Mouse (Mus musculus): ENCODE data around the gene Sept14. TPM values are rescaled to one million over a fixed set of nuclear protein-coding genes. Genes with fewer than 3 reads are reported as not detected.

Sept14 gene
- polyA plus RNA-seq, 1 experiment from 2014 or later = 0.17 TPM

- no peak for TF ChIP-seq CTCF (IDR thresholded peaks at IDR 0.05; ENCODE audit: low read depth)
- under 1% methylated on average over 23 of the region's 23 CpGs for WGBS
- H3K4me1 ChIP-seq (replicated peaks; ENCODE audit: insufficient read depth, low read length) = 0 out of 2 replicates have a peak, but pooled peaks cover 5% of the 10 kb centered on the region
- H3K36me3 ChIP-seq (ENCODE audit: insufficient read depth, low read length) = no peaks in the 10 kb centered on the region
- H3K9me3 ChIP-seq (replicated peaks; ENCODE audit: low read length) = no peaks in the 10 kb centered on the region
- DNase-seq (ENCODE audit: low spot score) (peak; percentile 79), ATAC-seq (replicated peaks; ENCODE audit: low FRiP score, low read depth) (peak; percentile 90)
- peak within 1 kb of the TSS; percentile 79 for H3K4me2 ChIP-seq (ENCODE audit: low read length)
- peak within 1 kb of the TSS; percentile 92 for H3K9ac ChIP-seq (ENCODE audit: low read depth, low read length)
- peak within 1 kb of the TSS; percentile 76 for H3K27ac ChIP-seq
- H3K27me3 ChIP-seq (ENCODE audit: insufficient read depth, low read length) = no peaks in the 10 kb centered on the region
- H3K4me3 ChIP-seq (replicated peaks; ENCODE audit: low read depth, low read length) = peak within 1 kb of the TSS; percentile 88
Measured at GRCm38 (mm10) chr5:129670036-129670458, 38.3 kb downstream of the Sept14 start, which contains the start of gene Zfp11. TSS of gene Zfp11 (minus strand) at chr5:129670099.

- Histone ChIP-seq H3K4me2 (ENCODE audit: low read length) (peak overlapping the region; percentile 79), H3K4me1 (replicated peaks; ENCODE audit: insufficient read depth, low read length) (0 out of 2 replicates have a peak, but pooled peaks cover 5% of the 10 kb centered on the region), H3K4me3 (replicated peaks; ENCODE audit: low read depth, low read length) (peak overlapping the region; percentile 88), H3K36me3 (ENCODE audit: insufficient read depth, low read length) (no peaks in the 10 kb centered on the region), H3K27me3 (ENCODE audit: insufficient read depth, low read length) (no peaks in the 10 kb centered on the region), H3K9me3 (replicated peaks; ENCODE audit: low read length) (no peaks in the 10 kb centered on the region), H3K27ac (peak overlapping the region; percentile 76), H3K9ac (ENCODE audit: low read depth, low read length) (peak overlapping the region; percentile 92)
- peak; percentile 31 for DNase-seq (ENCODE audit: low spot score)
- no peak for TF ChIP-seq CTCF (IDR thresholded peaks at IDR 0.05; ENCODE audit: low read depth)
- peak; percentile 75 for ATAC-seq (replicated peaks; ENCODE audit: low FRiP score, low read depth)
- under 1% methylated on average over 31 of the region's 31 CpGs for WGBS
Measured at GRCm38 (mm10) chr5:129669453-129670035, 38.8 kb downstream of the Sept14 start.

- H3K4me2 ChIP-seq (ENCODE audit: low read length) = no peak overlapping the region
- no peaks in the 10 kb centered on the region for H3K9me3 ChIP-seq (replicated peaks; ENCODE audit: low read length)
- H3K27ac ChIP-seq = no peak overlapping the region
- H3K9ac ChIP-seq (ENCODE audit: low read depth, low read length) = no peak overlapping the region
- ATAC-seq (replicated peaks; ENCODE audit: low FRiP score, low read depth) (no peak), DNase-seq (ENCODE audit: low spot score) (no peak)
- no peaks in the 10 kb centered on the region for H3K27me3 ChIP-seq (ENCODE audit: insufficient read depth, low read length)
- H3K36me3 ChIP-seq (ENCODE audit: insufficient read depth, low read length) = no peaks in the 10 kb centered on the region
- 90% methylated on average over 4 of the region's 4 CpGs for WGBS
- no peak overlapping the region for H3K4me3 ChIP-seq (replicated peaks; ENCODE audit: low read depth, low read length)
- TF ChIP-seq CTCF (IDR thresholded peaks at IDR 0.05; ENCODE audit: low read depth) = no peak
- H3K4me1 ChIP-seq (replicated peaks; ENCODE audit: insufficient read depth, low read length) = 0 out of 2 replicates have a peak, but pooled peaks cover 5% of the 10 kb centered on the region
Measured at GRCm38 (mm10) chr5:129667851-129668250, 40.5 kb downstream of the Sept14 start.

DNA sequence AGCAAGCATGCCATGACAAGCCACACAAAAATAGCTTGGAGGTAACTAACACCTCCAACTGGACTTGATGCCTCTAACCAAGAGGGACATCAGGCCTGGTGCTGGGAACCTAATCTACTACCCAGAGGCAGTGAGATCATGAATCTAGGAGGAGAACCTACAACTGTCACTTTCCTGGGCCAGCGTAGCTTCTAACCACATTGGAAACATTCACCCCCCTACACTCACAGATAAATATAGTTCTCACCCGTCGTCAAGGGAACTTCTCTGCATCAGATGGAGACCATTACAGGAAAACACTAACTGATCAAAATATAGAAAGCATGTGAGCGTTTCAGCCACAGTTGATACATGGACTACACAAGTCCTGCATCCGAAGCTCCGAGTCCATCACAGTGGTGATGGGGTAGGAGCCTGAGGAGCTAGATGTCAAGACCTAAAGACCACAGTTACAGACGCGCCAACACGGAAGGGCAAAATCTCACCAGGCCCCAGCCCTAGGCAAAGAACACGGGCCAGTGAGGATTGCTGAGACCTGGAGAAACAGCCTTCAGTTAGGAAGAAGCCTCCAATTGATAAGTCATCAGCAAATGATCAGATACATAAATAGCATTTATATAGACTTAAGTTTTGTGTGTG lies 41.9 kb downstream of the Sept14 start:
- Histone ChIP-seq H3K9ac (ENCODE audit: low read depth, low read length) (no peak overlapping the region), H3K4me2 (ENCODE audit: low read length) (no peak overlapping the region), H3K9me3 (replicated peaks; ENCODE audit: low read length) (no peaks in the 10 kb centered on the region), H3K4me3 (replicated peaks; ENCODE audit: low read depth, low read length) (no peak overlapping the region), H3K27ac (no peak overlapping the region), H3K36me3 (ENCODE audit: insufficient read depth, low read length) (no peaks in the 10 kb centered on the region), H3K27me3 (ENCODE audit: insufficient read depth, low read length) (no peaks in the 10 kb centered on the region), H3K4me1 (replicated peaks; ENCODE audit: insufficient read depth, low read length) (0 out of 2 replicates have a peak, but pooled peaks cover 5% of the 10 kb centered on the region)
- ATAC-seq (replicated peaks; ENCODE audit: low FRiP score, low read depth) = no peak
- no peak for TF ChIP-seq CTCF (IDR thresholded peaks at IDR 0.05; ENCODE audit: low read depth)
- no peak for DNase-seq (ENCODE audit: low spot score)
- 93% methylated on average over 10 of the region's 10 CpGs for WGBS

DNA sequence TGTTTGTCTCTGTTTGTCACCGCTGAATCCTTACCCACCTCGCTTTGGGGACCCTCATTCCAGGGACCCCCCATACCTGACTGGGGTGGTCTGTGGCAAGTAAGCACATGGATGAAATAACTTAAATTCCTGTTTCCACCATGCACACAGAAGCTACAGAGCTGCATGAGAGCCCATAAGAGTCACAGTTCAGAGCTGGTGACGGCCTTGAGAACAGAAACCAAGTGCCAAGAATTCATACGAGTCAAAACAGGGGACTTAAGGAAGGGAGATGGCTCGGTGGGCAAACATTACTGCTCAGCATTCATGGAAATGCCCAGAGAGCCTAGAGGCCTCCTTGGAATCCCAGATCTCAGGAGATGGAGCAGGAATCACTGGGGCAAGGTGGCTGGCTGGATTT lies 44.2 kb downstream of the Sept14 start:
- no peak for TF ChIP-seq CTCF (IDR thresholded peaks at IDR 0.05; ENCODE audit: low read depth)
- no peak overlapping the region for H3K27ac ChIP-seq
- DNase-seq (ENCODE audit: low spot score) (no peak), ATAC-seq (replicated peaks; ENCODE audit: low FRiP score, low read depth) (no peak)
- H3K9ac ChIP-seq (ENCODE audit: low read depth, low read length) = no peak overlapping the region
- H3K27me3 ChIP-seq (ENCODE audit: insufficient read depth, low read length) = no peaks in the 10 kb centered on the region
- H3K4me1 ChIP-seq (replicated peaks; ENCODE audit: insufficient read depth, low read length) = 0 out of 2 replicates have a peak, but pooled peaks cover 4% of the 10 kb centered on the region
- H3K4me2 ChIP-seq (ENCODE audit: low read length) = no peak overlapping the region
- no peaks in the 10 kb centered on the region for H3K9me3 ChIP-seq (replicated peaks; ENCODE audit: low read length)
- 90% methylated on average over 5 of the region's 5 CpGs for WGBS
- H3K4me3 ChIP-seq (replicated peaks; ENCODE audit: low read depth, low read length) = no peak overlapping the region
- peaks cover 15% of the 10 kb centered on the region; the same call in 1 of the 2 replicates for H3K36me3 ChIP-seq (ENCODE audit: insufficient read depth, low read length)

DNA sequence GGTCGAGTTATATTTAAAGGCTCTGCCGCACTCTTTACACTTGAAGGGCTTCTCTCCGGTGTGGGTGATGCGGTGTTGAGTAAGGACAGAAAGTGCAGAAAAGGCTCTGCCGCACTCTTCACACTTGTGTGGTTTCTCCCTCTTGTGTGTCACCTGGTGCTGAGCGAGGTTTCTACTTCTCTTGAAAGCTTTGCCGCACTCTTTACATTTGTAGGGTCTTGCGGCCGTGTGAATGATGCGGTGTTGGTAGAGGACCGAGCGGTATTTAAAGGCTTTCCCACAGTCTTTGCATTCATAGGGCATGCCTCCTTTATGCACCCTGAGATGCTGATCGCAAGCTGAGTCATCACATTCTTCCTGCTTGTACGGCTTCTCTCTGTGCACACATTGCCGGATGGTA lies 50.4 kb downstream of the Sept14 start:
- Histone ChIP-seq H3K4me2 (ENCODE audit: low read length) (no peak overlapping the region), H3K4me3 (replicated peaks; ENCODE audit: low read depth, low read length) (no peak overlapping the region), H3K36me3 (ENCODE audit: insufficient read depth, low read length) (peaks cover 43% of the 10 kb centered on the region), H3K27ac (no peak overlapping the region), H3K27me3 (ENCODE audit: insufficient read depth, low read length) (no peaks in the 10 kb centered on the region), H3K9me3 (replicated peaks; ENCODE audit: low read length) (no peaks in the 10 kb centered on the region), H3K9ac (ENCODE audit: low read depth, low read length) (no peak overlapping the region), H3K4me1 (replicated peaks; ENCODE audit: insufficient read depth, low read length) (no peaks in the 10 kb centered on the region)
- TF ChIP-seq CTCF (IDR thresholded peaks at IDR 0.05; ENCODE audit: low read depth) = no peak
- no peak for DNase-seq (ENCODE audit: low spot score)
- 87% methylated on average over 15 of the region's 15 CpGs for WGBS
- no peak for ATAC-seq (replicated peaks; ENCODE audit: low FRiP score, low read depth)
